Mouse (Mus musculus) midbrain, embryonic 15.5 days (tissue): ENCODE measurements around the gene Dsn1. TPM values are rescaled to one million over a fixed set of nuclear protein-coding genes. Genes with fewer than 3 reads are reported as not detected.

Experiments
- ATAC-seq: fragments of 200-750 bp; cut with Nextera tagmentation; replicated peaks from 2 replicates; pipeline ENCODE4 v1.8.0; 2017; ENCODE audit warnings: moderate TSS enrichment
- H3K27ac ChIP-seq: fragments of 300-500 bp; sonication (generic); 2 replicates; pipeline ENCODE4 v1.5.1; 2015; ENCODE audit warnings: mild to moderate bottlenecking, inconsistent platforms
- H3K27me3 ChIP-seq: fragments of 300-500 bp; sonication (generic); replicated peaks from 2 replicates; pipeline ENCODE4 v1.6.1; 2015; ENCODE audit warnings: inconsistent platforms
- H3K36me3 ChIP-seq: fragments of 300-500 bp; sonication (generic); replicated peaks from 2 replicates; pipeline ENCODE4 v1.6.1; 2015; ENCODE audit warnings: inconsistent platforms
- H3K4me1 ChIP-seq: fragments of 300-500 bp; sonication (generic); 2 replicates; pipeline ENCODE4 v1.6.1; 2015; ENCODE audit warnings: inconsistent platforms
- H3K4me2 ChIP-seq: fragments of 300-500 bp; sonication (generic); 2 replicates; pipeline ENCODE4 v1.6.1; 2015; ENCODE audit warnings: inconsistent platforms, mild to moderate bottlenecking, moderate library complexity
- H3K4me3 ChIP-seq: fragments of 300-500 bp; sonication (generic); 2 replicates; pipeline ENCODE4 v1.5.1; 2015; ENCODE audit warnings: mild to moderate bottlenecking, inconsistent platforms
- H3K9ac ChIP-seq: fragments of 300-500 bp; sonication (generic); 2 replicates; pipeline ENCODE4 v1.6.1; 2015; ENCODE audit warnings: mild to moderate bottlenecking, inconsistent platforms
- H3K9me3 ChIP-seq: fragments of 300-500 bp; sonication (generic); 2 replicates; pipeline ENCODE4 v1.6.1; 2016; ENCODE audit warnings: inconsistent platforms
- WGBS: fragments of 180-500 bp; shearing (Covaris S2); methylation state at CpG from one replicate; pipeline ENCODE4 v1.1.7; 2015; ENCODE audit warnings: mixed read lengths; 5-methylcytosine and 5-hydroxymethylcytosine counted together
- polyA plus RNA-seq: library from polyadenylated mRNA; unstranded; fragments of >200 nt; fragmentation: Nextera tagmentation; extraction: Ambion mirVana; gene quantifications from 2 replicates; pipeline ENCODE4 v1.2.1, GENCODE M21; 2015

Gene Dsn1
- polyA plus RNA-seq, 1 experiment from 2014 or later, result 8.9 TPM

- H3K4me2 ChIP-seq, result no peak overlapping the region
- no peak overlapping the region for H3K4me3 ChIP-seq
- no peak overlapping the region for H3K27ac ChIP-seq
- ATAC-seq, result no peak
- H3K36me3 ChIP-seq, result no peaks in the 10 kb centered on the region
- no peak overlapping the region for H3K9ac ChIP-seq
- no peaks in the 10 kb centered on the region for H3K27me3 ChIP-seq
- 0 out of 2 replicates have a peak, but pooled peaks cover 2% of the 10 kb centered on the region for H3K4me1 ChIP-seq
- no peaks in the 10 kb centered on the region for H3K9me3 ChIP-seq
- WGBS, result 91% methylated on average over 2 of the region's 2 CpGs
Observed at GRCm38 (mm10) chr2:156982864-156983263, 24.1 kb downstream of the Dsn1 start.

- H3K4me1 ChIP-seq, result 0 out of 2 replicates have a peak, but pooled peaks cover 2% of the 10 kb centered on the region
- ATAC-seq, result no peak
- H3K4me3 ChIP-seq, result no peak overlapping the region
- 82% methylated on average over 4 of the region's 4 CpGs for WGBS
- no peaks in the 10 kb centered on the region for H3K9me3 ChIP-seq
- no peak overlapping the region for H3K4me2 ChIP-seq
- H3K9ac ChIP-seq, result no peak overlapping the region
- no peaks in the 10 kb centered on the region for H3K27me3 ChIP-seq
- no peak overlapping the region for H3K27ac ChIP-seq
- no peaks in the 10 kb centered on the region for H3K36me3 ChIP-seq
Observed at GRCm38 (mm10) chr2:156981291-156981690, 25.7 kb downstream of the Dsn1 start.

- Histone ChIP-seq H3K27me3 (no peaks in the 10 kb centered on the region), H3K4me3 (no peak overlapping the region), H3K4me2 (no peak overlapping the region), H3K36me3 (no peaks in the 10 kb centered on the region), H3K9me3 (no peaks in the 10 kb centered on the region), H3K4me1 (0 out of 2 replicates have a peak, but pooled peaks cover 2% of the 10 kb centered on the region), H3K27ac (no peak overlapping the region), H3K9ac (no peak overlapping the region)
- 83% methylated on average over 2 of the region's 2 CpGs for WGBS
- ATAC-seq, result no peak
Observed at GRCm38 (mm10) chr2:156980059-156980458, 26.9 kb downstream of the Dsn1 start.

GRCm38 (mm10) chr2:156976711-156977110 lies 30.2 kb downstream of the Dsn1 start:
- Histone ChIP-seq H3K36me3 (no peaks in the 10 kb centered on the region), H3K27ac (no peak overlapping the region), H3K4me1 (no peaks in the 10 kb centered on the region), H3K4me2 (no peak overlapping the region), H3K27me3 (no peaks in the 10 kb centered on the region), H3K9me3 (no peaks in the 10 kb centered on the region), H3K4me3 (no peak overlapping the region), H3K9ac (no peak overlapping the region)
- ATAC-seq, result no peak

- no peaks in the 10 kb centered on the region for H3K4me1 ChIP-seq
- H3K9me3 ChIP-seq, result no peaks in the 10 kb centered on the region
- no peaks in the 10 kb centered on the region for H3K27me3 ChIP-seq
- 81% methylated on average over 2 of the region's 2 CpGs for WGBS
- H3K4me2 ChIP-seq, result no peak overlapping the region
- no peak overlapping the region for H3K27ac ChIP-seq
- no peak overlapping the region for H3K9ac ChIP-seq
- H3K4me3 ChIP-seq, result no peak overlapping the region
- H3K36me3 ChIP-seq, result no peaks in the 10 kb centered on the region
- ATAC-seq, result no peak
Observed at GRCm38 (mm10) chr2:156974967-156975366, 32.0 kb downstream of the Dsn1 start.

- Histone ChIP-seq H3K27me3 (no peaks in the 10 kb centered on the region), H3K4me2 (no peak overlapping the region), H3K9ac (no peak overlapping the region), H3K4me1 (no peaks in the 10 kb centered on the region), H3K36me3 (no peaks in the 10 kb centered on the region), H3K4me3 (no peak overlapping the region), H3K27ac (no peak overlapping the region), H3K9me3 (no peaks in the 10 kb centered on the region)
- 85% methylated on average over 5 of the region's 5 CpGs for WGBS
- ATAC-seq, result no peak
Observed at GRCm38 (mm10) chr2:156973316-156974100, 33.4 kb downstream of the Dsn1 start.

GRCm38 (mm10) chr2:156970253-156970652 lies 36.7 kb downstream of the Dsn1 start:
- no peak for ATAC-seq
- Histone ChIP-seq H3K36me3 (no peaks in the 10 kb centered on the region), H3K4me3 (no peak overlapping the region), H3K27me3 (no peaks in the 10 kb centered on the region), H3K4me2 (no peak overlapping the region), H3K4me1 (no peaks in the 10 kb centered on the region), H3K9ac (no peak overlapping the region), H3K9me3 (no peaks in the 10 kb centered on the region), H3K27ac (no peak overlapping the region)
- 78% methylated on average over 7 of the region's 7 CpGs for WGBS

GRCm38 (mm10) chr2:156968501-156968900 lies 38.5 kb downstream of the Dsn1 start:
- Histone ChIP-seq H3K36me3 (0 out of 2 replicates have a peak, but pooled peaks cover 4% of the 10 kb centered on the region), H3K9ac (no peak overlapping the region), H3K4me3 (no peak overlapping the region), H3K27me3 (no peaks in the 10 kb centered on the region), H3K4me2 (no peak overlapping the region), H3K27ac (no peak overlapping the region), H3K4me1 (no peaks in the 10 kb centered on the region), H3K9me3 (no peaks in the 10 kb centered on the region)
- ATAC-seq, result no peak
- WGBS, result 78% methylated on average over 4 of the region's 4 CpGs

- 81% methylated on average over 6 of the region's 6 CpGs for WGBS
- H3K4me2 ChIP-seq, result no peak overlapping the region
Observed at GRCm38 (mm10) chr2:156967388-156967787, 39.6 kb downstream of the Dsn1 start.

GRCm38 (mm10) chr2:156963891-156964290 lies 43.1 kb downstream of the Dsn1 start:
- no peak overlapping the region for H3K9ac ChIP-seq
- WGBS, result 92% methylated on average over 7 of the region's 7 CpGs
- H3K9me3 ChIP-seq, result no peaks in the 10 kb centered on the region
- no peak overlapping the region for H3K4me2 ChIP-seq
- no peak for ATAC-seq
- no peak overlapping the region for H3K27ac ChIP-seq
- 0 out of 2 replicates have a peak, but pooled peaks cover 4% of the 10 kb centered on the region for H3K36me3 ChIP-seq
- H3K4me3 ChIP-seq, result no peak overlapping the region
- H3K4me1 ChIP-seq, result no peaks in the 10 kb centered on the region
- H3K27me3 ChIP-seq, result no peaks in the 10 kb centered on the region

More at GRCm38 (mm10) chr2:156967388-156967787, 39.6 kb downstream of the Dsn1 start:
- 0 out of 2 replicates have a peak, but pooled peaks cover 4% of the 10 kb centered on the region for H3K36me3 ChIP-seq
- no peaks in the 10 kb centered on the region for H3K27me3 ChIP-seq
- H3K4me1 ChIP-seq, result no peaks in the 10 kb centered on the region
- no peak for ATAC-seq
- no peaks in the 10 kb centered on the region for H3K9me3 ChIP-seq
- no peak overlapping the region for H3K4me3 ChIP-seq
- no peak overlapping the region for H3K27ac ChIP-seq
- H3K9ac ChIP-seq, result no peak overlapping the region

- WGBS, result 91% methylated on average over 9 of the region's 9 CpGs
- ATAC-seq, result no peak
- no peak overlapping the region for H3K4me2 ChIP-seq
- 0 out of 2 replicates have a peak, but pooled peaks cover 2% of the 10 kb centered on the region for H3K36me3 ChIP-seq
- H3K9ac ChIP-seq, result no peak overlapping the region
- H3K9me3 ChIP-seq, result no peaks in the 10 kb centered on the region
- H3K4me1 ChIP-seq, result no peaks in the 10 kb centered on the region
- no peaks in the 10 kb centered on the region for H3K27me3 ChIP-seq
- no peak overlapping the region for H3K27ac ChIP-seq
- no peak overlapping the region for H3K4me3 ChIP-seq
Observed at GRCm38 (mm10) chr2:156958496-156959252, 48.3 kb downstream of the Dsn1 start.

GRCm38 (mm10) chr2:156957035-156957434 lies 49.9 kb downstream of the Dsn1 start:
- WGBS, result 86% methylated on average over 2 of the region's 2 CpGs
- no peak overlapping the region for H3K4me3 ChIP-seq
- H3K4me2 ChIP-seq, result no peak overlapping the region
- no peak for ATAC-seq
- no peak overlapping the region for H3K27ac ChIP-seq
- no peaks in the 10 kb centered on the region for H3K4me1 ChIP-seq
- H3K9me3 ChIP-seq, result no peaks in the 10 kb centered on the region
- no peaks in the 10 kb centered on the region for H3K36me3 ChIP-seq
- no peak overlapping the region for H3K9ac ChIP-seq
- H3K27me3 ChIP-seq, result no peaks in the 10 kb centered on the region
